Mouse (Mus musculus): Measurements from ENCODE around the gene Atp1a4.

GRCm38 (mm10) chr1:172243547-172244205 lies 14.5 kb downstream of the Atp1a4 start:
- TF ChIP-seq POLR2A (IDR thresholded peaks at IDR 0.05; ENCODE audit: control insufficient read depth, low read depth, low read length) = no peak
- no peak for TF ChIP-seq CTCF (IDR thresholded peaks at IDR 0.05; ENCODE audit: control insufficient read depth, insufficient read depth, insufficient replicate concordance, low read depth, low read length)

Data from testis, adult 2 months (tissue).